Mouse (Mus musculus) liver, embryonic 15.5 days (tissue): Measurements from ENCODE around the gene Bsn. TPM values are rescaled to one million over a fixed set of nuclear protein-coding genes. Genes with fewer than 3 reads are reported as not detected.

Experiments
- ATAC-seq: fragments of 200-750 bp; cut with Nextera tagmentation; 2 replicates; pipeline ENCODE4 v1.8.0; 2017; ENCODE audit warnings: moderate number of reproducible peaks, mild to moderate bottlenecking, moderate library complexity; ENCODE audit not compliant: insufficient read depth
- H3K27ac ChIP-seq: fragments of 300-500 bp; sonication (generic); replicated peaks from 2 replicates; pipeline ENCODE4 v1.5.1; 2015; ENCODE audit warnings: mild to moderate bottlenecking, inconsistent platforms
- H3K27me3 ChIP-seq: fragments of 300-500 bp; sonication (generic); 2 replicates; pipeline ENCODE4 v1.6.1; 2015; ENCODE audit warnings: mild to moderate bottlenecking, inconsistent platforms
- H3K36me3 ChIP-seq: fragments of 300-500 bp; sonication (generic); replicated peaks from 2 replicates; pipeline ENCODE4 v1.6.1; 2015; ENCODE audit warnings: moderate library complexity, mild to moderate bottlenecking, inconsistent platforms
- H3K4me1 ChIP-seq: fragments of 300-500 bp; sonication (generic); replicated peaks from 2 replicates; pipeline ENCODE4 v1.6.1; 2015; ENCODE audit warnings: inconsistent platforms
- H3K4me2 ChIP-seq: fragments of 300-500 bp; sonication (generic); 2 replicates; pipeline ENCODE4 v1.6.1; 2015; ENCODE audit warnings: moderate library complexity, mild to moderate bottlenecking, inconsistent platforms
- H3K4me3 ChIP-seq: fragments of 300-500 bp; sonication (generic); replicated peaks from 2 replicates; pipeline ENCODE4 v1.5.1; 2015; ENCODE audit warnings: mild to moderate bottlenecking, inconsistent platforms
- H3K9ac ChIP-seq: fragments of 300-500 bp; sonication (generic); 2 replicates; pipeline ENCODE4 v1.6.1; 2015; ENCODE audit warnings: moderate library complexity, mild to moderate bottlenecking, inconsistent platforms
- H3K9me3 ChIP-seq: fragments of 300-500 bp; sonication (generic); replicated peaks from 2 replicates; pipeline ENCODE4 v1.6.1; 2016; ENCODE audit warnings: inconsistent platforms
- WGBS: fragments of 180-500 bp; shearing (Covaris S2); methylation state at CpG from one replicate; pipeline ENCODE4 v1.1.7; 2015; ENCODE audit warnings: mixed read lengths; ENCODE audit not compliant: insufficient replicate concordance; 5-methylcytosine and 5-hydroxymethylcytosine counted together
- polyA plus RNA-seq: library from polyadenylated mRNA; unstranded; fragments of >200 nt; fragmentation: Nextera tagmentation; extraction: Ambion mirVana; gene quantifications from 2 replicates; pipeline ENCODE4 v1.2.1, GENCODE M21; 2015

The Bsn gene
- polyA plus RNA-seq, 1 experiment from 2014 or later: 1.4 TPM

DNA sequence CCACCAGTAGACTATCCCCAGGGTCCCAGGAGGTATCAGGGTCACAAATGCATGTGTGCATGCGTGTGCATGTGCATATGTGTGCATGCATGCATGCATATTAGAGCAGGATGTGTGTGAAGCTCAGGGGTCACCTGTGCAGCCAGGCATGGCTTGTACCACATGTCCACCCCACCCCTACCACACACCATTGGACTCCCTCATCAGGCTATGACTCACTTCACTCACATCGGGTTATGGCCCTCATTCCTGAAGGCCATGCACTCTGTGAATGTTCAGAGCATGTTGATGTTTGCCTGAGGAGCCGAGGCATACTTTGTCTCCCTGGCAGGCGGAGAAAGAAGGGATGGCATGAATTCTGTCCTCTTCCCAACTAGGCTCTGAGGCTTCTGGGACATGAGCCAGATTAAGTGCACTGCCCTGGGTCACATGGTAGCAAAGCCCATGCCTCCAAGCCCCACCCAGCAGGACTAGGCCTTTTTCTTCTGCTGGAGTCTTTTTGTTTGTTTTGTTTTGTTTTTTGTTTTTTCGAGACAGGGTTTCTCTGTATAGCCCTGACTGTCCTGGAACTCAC, 17.3 kb downstream of the Bsn start:
- no peak for ATAC-seq
- H3K9ac ChIP-seq: no peak overlapping the region
- H3K4me1 ChIP-seq: no peaks in the 10 kb centered on the region
- H3K4me2 ChIP-seq: no peak overlapping the region
- no peaks in the 10 kb centered on the region for H3K27me3 ChIP-seq
- H3K27ac ChIP-seq: no peak overlapping the region
- no peaks in the 10 kb centered on the region for H3K36me3 ChIP-seq
- no peaks in the 10 kb centered on the region for H3K9me3 ChIP-seq
- no peak overlapping the region for H3K4me3 ChIP-seq
- WGBS: 63% methylated on average over 5 of the region's 5 CpGs

DNA sequence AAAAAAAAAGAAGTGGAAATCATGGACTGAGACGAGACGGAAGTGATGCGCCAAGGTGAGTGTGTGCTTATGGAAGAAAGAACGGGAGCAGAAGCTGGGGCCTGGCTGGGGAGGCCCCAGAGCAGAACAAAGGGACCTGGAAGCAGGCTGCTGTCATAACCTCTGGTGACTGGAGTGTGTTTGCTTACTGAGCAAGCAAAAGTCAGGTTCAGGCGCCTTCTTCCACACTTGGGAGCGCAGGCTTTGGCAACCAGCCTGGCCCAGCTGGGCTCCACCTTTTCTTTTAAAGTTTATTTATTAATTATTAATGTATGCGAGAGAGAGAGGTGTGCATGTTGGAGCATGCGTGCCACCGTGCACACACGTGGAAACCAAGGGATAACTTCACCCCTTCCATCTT, 20.4 kb downstream of the Bsn start:
- H3K9me3 ChIP-seq: no peaks in the 10 kb centered on the region
- no peak for ATAC-seq
- no peak overlapping the region for H3K4me2 ChIP-seq
- no peaks in the 10 kb centered on the region for H3K36me3 ChIP-seq
- H3K27ac ChIP-seq: no peak overlapping the region
- H3K9ac ChIP-seq: no peak overlapping the region
- no peaks in the 10 kb centered on the region for H3K4me1 ChIP-seq
- 72% methylated on average over 10 of the region's 10 CpGs for WGBS
- no peaks in the 10 kb centered on the region for H3K27me3 ChIP-seq
- H3K4me3 ChIP-seq: no peak overlapping the region

DNA sequence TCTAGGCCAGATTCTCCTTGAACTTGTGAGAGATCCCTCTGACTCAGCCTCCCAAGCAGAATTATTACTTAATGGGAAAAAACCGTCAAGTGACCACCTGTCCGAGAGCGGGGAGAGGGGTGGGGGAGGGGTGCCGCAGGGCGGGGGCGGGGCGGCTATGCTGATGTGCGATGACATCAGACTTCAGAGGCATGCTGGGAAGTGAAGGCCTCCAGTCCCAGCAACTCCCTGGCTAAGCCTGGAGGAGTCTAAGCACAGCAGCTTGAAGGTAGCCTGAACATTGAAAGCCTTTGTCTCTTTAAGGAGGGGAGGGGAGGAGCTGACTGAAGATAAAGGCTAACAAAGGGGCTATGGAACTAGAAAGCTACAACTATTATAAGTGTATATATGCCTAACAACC, 25.0 kb downstream of the Bsn start:
- WGBS: 51% methylated on average over 8 of the region's 8 CpGs
- Histone ChIP-seq H3K4me3 (no peak overlapping the region), H3K9ac (no peak overlapping the region), H3K27me3 (peaks cover 4% of the 10 kb centered on the region; the same call in 1 of the 2 replicates), H3K36me3 (no peaks in the 10 kb centered on the region), H3K4me1 (no peaks in the 10 kb centered on the region), H3K27ac (no peak overlapping the region), H3K4me2 (no peak overlapping the region), H3K9me3 (no peaks in the 10 kb centered on the region)
- no peak for ATAC-seq

DNA sequence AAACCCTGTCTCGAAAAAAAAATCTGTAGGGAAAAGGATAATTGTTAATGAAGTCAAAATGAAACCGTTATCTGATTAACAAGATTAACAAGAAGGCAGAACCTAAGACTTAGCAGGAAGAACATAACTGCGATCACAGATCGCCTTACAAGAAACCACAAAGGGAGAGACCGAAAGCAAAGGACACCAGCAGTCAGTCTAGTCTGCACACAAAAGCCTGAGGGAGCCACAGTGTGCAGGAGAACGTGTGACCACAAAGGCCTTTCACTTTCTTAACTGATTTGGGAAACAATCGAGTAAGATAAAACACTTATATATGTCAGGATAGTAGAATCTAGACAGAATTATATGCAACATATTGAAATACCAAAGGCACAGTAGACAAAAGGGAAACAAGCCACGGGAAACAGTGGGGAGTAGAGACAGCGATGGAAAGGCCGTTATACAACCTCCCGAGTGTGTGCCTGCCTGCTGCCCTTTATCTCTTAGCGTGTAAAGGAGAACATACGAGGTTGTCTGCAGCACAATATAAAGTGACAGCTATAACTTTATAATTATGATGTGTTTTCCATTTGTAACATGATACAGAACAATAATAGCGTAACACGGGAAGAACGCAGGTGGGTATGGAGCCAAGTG, 26.4 kb downstream of the Bsn start:
- Histone ChIP-seq H3K4me2 (no peak overlapping the region), H3K9ac (no peak overlapping the region), H3K27ac (no peak overlapping the region), H3K4me1 (no peaks in the 10 kb centered on the region), H3K4me3 (no peak overlapping the region), H3K27me3 (peaks cover 11% of the 10 kb centered on the region), H3K9me3 (no peaks in the 10 kb centered on the region), H3K36me3 (no peaks in the 10 kb centered on the region)
- WGBS: 41% methylated on average over 16 of the region's 16 CpGs
- ATAC-seq: no peak

DNA sequence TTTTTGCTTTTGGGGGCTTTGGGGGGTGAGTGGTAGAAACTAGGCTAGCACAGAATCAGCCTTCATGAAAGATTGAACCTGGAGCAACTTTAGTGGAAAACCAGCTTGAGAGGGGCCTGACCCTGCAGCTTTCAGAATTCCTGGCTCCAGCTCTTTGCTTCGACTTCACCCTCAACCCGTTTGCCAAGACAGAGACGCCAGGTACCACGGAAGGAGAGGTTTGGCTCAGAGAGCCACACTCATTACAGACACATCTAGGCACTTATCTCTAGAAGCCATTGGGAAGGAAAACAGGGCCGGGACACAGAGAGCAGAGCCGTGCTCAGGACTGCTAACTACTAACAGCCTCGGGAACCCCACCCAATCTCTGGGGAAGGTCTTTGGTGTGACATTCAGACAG, 32.3 kb downstream of the Bsn start:
- peaks cover 13% of the 10 kb centered on the region for H3K27me3 ChIP-seq
- no peak overlapping the region for H3K4me2 ChIP-seq
- no peak overlapping the region for H3K4me3 ChIP-seq
- no peaks in the 10 kb centered on the region for H3K4me1 ChIP-seq
- no peaks in the 10 kb centered on the region for H3K9me3 ChIP-seq
- 57% methylated on average over 7 of the region's 7 CpGs for WGBS
- H3K27ac ChIP-seq: no peak overlapping the region
- H3K36me3 ChIP-seq: no peaks in the 10 kb centered on the region
- no peak overlapping the region for H3K9ac ChIP-seq
- ATAC-seq: no peak

DNA sequence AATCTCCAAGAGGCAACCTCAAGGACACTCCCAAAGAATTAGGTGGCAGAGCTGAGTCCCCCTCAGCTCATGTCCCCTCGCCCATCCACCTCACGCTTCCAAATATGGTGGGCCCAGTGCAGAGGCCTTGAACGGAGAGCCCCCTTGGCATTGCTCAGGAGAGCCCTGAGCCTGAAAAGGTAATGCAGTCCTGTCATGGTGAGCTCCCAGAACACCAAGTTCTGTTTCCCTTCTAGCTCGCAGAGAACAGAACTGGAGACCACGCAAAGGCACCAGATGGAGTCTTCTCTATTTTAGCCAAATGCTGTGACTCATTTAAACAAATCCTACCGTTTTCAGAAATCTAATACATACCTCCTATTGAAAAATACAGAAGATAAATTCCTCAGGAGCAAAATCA, 32.7 kb downstream of the Bsn start:
- Histone ChIP-seq H3K9me3 (no peaks in the 10 kb centered on the region), H3K4me2 (no peak overlapping the region), H3K27ac (no peak overlapping the region), H3K27me3 (peaks cover 13% of the 10 kb centered on the region), H3K4me1 (no peaks in the 10 kb centered on the region), H3K36me3 (no peaks in the 10 kb centered on the region), H3K9ac (no peak overlapping the region), H3K4me3 (no peak overlapping the region)
- no peak for ATAC-seq
- 70% methylated on average over 6 of the region's 6 CpGs for WGBS

DNA sequence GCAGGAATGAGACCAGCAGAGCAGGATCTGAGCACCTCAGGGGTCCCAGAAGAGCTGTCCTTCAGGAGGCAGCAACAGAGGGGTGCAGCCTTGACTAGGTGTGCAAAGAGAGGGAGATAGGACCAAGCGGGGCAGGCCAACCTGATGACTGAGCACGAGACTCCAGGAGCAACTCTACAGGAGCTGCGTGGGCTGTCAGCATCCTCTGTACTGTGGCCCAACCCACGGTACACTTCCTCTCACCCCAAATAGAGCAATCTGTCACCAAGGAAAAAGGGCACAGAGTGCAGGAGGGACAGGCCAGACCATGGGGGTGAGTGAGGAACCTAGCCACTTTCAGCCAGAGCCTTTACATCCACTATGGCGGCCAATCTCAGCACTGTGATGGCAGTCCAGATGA, 33.4 kb downstream of the Bsn start:
- Histone ChIP-seq H3K27ac (no peak overlapping the region), H3K9ac (no peak overlapping the region), H3K4me1 (no peaks in the 10 kb centered on the region), H3K4me2 (no peak overlapping the region), H3K27me3 (peaks cover 13% of the 10 kb centered on the region), H3K36me3 (no peaks in the 10 kb centered on the region), H3K9me3 (no peaks in the 10 kb centered on the region), H3K4me3 (no peak overlapping the region)
- 49% methylated on average over 5 of the region's 5 CpGs for WGBS
- no peak for ATAC-seq

DNA sequence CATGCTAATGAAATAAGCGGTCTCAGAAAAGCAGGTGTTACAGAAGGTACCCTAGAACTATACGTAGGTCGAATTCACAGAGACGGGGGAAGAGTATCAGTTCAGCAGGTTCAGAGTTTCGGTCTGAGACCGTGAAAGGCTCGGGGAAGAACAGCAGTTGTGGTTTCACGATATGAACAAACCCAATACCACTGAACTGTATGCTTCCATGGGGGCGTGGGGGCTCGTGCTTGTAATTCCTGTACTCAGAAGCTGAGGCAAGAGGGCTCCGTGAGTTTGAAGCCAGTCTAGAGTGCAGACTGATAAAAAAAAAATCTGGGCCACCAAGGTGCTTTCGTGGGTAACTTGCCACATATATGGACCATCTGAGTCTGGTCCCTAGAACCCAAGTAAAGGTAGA, 35.4 kb downstream of the Bsn start:
- H3K4me1 ChIP-seq: no peaks in the 10 kb centered on the region
- no peak overlapping the region for H3K27ac ChIP-seq
- peaks cover 6% of the 10 kb centered on the region; the same call in 1 of the 2 replicates for H3K27me3 ChIP-seq
- no peaks in the 10 kb centered on the region for H3K36me3 ChIP-seq
- H3K4me3 ChIP-seq: no peak overlapping the region
- H3K4me2 ChIP-seq: no peak overlapping the region
- H3K9me3 ChIP-seq: no peaks in the 10 kb centered on the region
- no peak for ATAC-seq
- H3K9ac ChIP-seq: no peak overlapping the region
- 57% methylated on average over 12 of the region's 12 CpGs for WGBS

DNA sequence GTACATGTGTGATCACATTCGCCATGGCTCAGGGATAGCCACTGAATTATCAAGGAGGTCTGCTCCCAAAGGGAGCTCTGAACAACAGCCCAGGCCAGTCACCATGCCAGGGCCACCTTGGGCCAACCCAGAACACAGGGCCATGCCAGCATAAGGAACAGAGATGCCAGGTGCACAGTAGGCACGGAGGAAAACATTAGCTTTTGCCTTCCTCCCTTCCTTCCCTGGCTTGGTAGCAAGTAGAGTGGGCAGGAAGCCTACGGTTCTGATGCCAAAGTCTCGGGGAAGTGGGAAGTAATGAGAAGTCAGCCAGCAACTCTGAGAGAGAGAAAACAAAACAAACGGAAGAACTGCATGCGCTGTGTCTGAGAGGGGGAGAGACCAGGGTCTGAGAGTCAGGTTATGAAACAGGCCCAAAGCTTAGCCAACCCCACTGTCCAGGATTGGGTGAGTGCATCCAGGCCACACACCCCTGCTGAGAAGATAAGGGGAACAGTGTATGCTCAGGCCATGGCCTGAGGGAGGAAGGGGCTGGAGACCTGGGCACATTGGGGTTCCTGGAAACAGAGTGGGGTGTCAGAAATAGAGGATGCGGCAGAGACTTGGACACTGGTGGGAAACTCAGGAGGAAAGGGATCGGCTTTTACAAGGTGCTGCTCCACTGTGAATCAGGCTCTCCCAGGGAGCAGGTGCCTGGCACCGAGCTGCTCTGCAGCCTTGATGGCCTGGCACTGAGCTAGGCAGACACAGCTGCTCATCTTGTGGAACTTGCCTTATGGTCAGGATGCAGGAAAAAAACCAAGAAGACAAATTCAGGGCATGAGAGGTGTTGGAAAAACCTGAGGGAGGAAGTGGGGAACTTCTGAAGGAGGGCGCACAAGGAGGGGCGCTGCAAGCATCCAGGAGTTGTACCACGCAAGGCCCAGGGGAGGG, 36.4 kb downstream of the Bsn start:
- H3K36me3 ChIP-seq: no peaks in the 10 kb centered on the region
- no peak for ATAC-seq
- H3K27ac ChIP-seq: no peak overlapping the region
- no peak overlapping the region for H3K9ac ChIP-seq
- no peaks in the 10 kb centered on the region for H3K4me1 ChIP-seq
- 64% methylated on average over 12 of the region's 12 CpGs for WGBS
- H3K27me3 ChIP-seq: 0 out of 2 replicates have a peak, but pooled peaks cover 2% of the 10 kb centered on the region
- H3K4me3 ChIP-seq: no peak overlapping the region
- no peak overlapping the region for H3K4me2 ChIP-seq
- H3K9me3 ChIP-seq: no peaks in the 10 kb centered on the region

DNA sequence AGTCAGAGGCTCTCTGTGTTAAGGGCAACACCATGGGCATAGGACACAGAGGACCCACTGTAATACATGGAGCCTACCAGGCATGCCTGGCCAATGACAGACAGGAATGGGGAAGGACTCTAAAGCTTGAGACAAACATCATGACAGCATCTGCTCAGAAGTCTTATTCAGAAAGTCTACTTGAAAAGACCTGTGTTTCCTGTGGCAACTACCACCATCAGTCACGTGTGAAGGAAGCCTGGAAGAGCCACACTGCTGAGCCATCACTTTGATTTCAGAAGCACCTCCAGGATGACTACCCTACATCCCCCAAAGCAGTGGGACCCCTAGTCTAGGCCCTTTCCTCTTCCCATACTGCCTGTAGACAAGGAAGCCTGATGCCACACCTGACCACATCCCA, 39.7 kb downstream of the Bsn start:
- Histone ChIP-seq H3K4me2 (no peak overlapping the region), H3K36me3 (no peaks in the 10 kb centered on the region), H3K27me3 (no peaks in the 10 kb centered on the region), H3K27ac (no peak overlapping the region), H3K9me3 (no peaks in the 10 kb centered on the region), H3K9ac (no peak overlapping the region), H3K4me3 (no peak overlapping the region), H3K4me1 (no peaks in the 10 kb centered on the region)
- 26% methylated on average over 1 of the region's 1 CpGs for WGBS
- no peak for ATAC-seq

DNA sequence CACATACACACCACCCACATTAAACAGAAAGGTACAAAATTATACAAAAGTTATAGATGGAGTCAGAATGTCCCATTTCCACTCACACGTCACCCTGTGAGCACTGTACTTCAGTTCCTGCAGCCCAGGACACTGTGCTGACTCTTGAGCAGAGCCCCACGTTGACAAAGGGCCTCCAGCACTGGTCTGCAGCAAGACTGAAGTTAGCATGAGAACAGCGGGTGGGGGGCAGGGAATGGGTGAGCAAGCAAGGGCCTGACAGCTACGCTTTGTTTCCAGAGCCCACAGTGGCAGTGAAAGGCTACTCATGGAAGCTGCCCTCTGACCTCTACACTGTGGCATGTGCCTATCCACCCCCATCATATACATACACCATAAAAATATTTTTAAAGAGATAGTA, 40.4 kb downstream of the Bsn start:
- Histone ChIP-seq H3K36me3 (no peaks in the 10 kb centered on the region), H3K27ac (no peak overlapping the region), H3K9me3 (no peaks in the 10 kb centered on the region), H3K9ac (no peak overlapping the region), H3K27me3 (no peaks in the 10 kb centered on the region), H3K4me2 (no peak overlapping the region), H3K4me3 (no peak overlapping the region), H3K4me1 (no peaks in the 10 kb centered on the region)
- 48% methylated on average over 4 of the region's 4 CpGs for WGBS
- ATAC-seq: no peak
